Mouse (Mus musculus) stomach, postnatal 0 days (tissue): ENCODE results near the gene Gpsm2. TPM values are rescaled to one million over a fixed set of nuclear protein-coding genes. Genes with fewer than 3 reads are reported as not detected.
A peak's percentile ranks its signal among the peaks of the same experiment; 100 is the strongest.

Source experiments
- ATAC-seq: fragments of 200-750 bp; cut with Nextera tagmentation; 2 replicates; pipeline ENCODE4 v1.8.0; 2017; ENCODE audit not compliant: low FRiP score, low TSS enrichment
- DNase-seq: peaks from one replicate; pipeline ENCODE4 v3.0.0-alpha.2; 2016; ENCODE audit warnings: low spot score
- H3K27ac ChIP-seq: fragments of 300-500 bp; sonication (generic); replicated peaks from 2 replicates; pipeline ENCODE4 v1.5.1; 2014; ENCODE audit warnings: mild to moderate bottlenecking, control low read depth
- H3K27me3 ChIP-seq: fragments of 300-500 bp; sonication (generic); 2 replicates; pipeline ENCODE4 v1.6.1; 2014; ENCODE audit warnings: low read length; ENCODE audit not compliant: control insufficient read depth, insufficient read depth
- H3K36me3 ChIP-seq: fragments of 300-500 bp; sonication (generic); 2 replicates; pipeline ENCODE4 v1.6.1; 2014; ENCODE audit warnings: low read length, mixed read lengths; ENCODE audit not compliant: control insufficient read depth, insufficient read depth
- H3K4me1 ChIP-seq: fragments of 300-500 bp; sonication (generic); replicated peaks from 2 replicates; pipeline ENCODE4 v1.6.1; 2014; ENCODE audit warnings: antibody characterized with exemption; ENCODE audit not compliant: control insufficient read depth, insufficient read depth
- H3K4me2 ChIP-seq: fragments of 300-500 bp; sonication (generic); replicated peaks from 2 replicates; pipeline ENCODE4 v1.6.1; 2014; ENCODE audit warnings: low read depth, mild to moderate bottlenecking, control low read depth, moderate library complexity
- H3K4me3 ChIP-seq: fragments of 300-500 bp; sonication (generic); 2 replicates; pipeline ENCODE4 v1.5.1; 2014; ENCODE audit warnings: low read depth, low read length, control low read depth
- H3K9ac ChIP-seq: fragments of 300-500 bp; sonication (generic); 2 replicates; pipeline ENCODE4 v1.6.1; 2014; ENCODE audit warnings: mild to moderate bottlenecking, low read length, control low read depth, mixed read lengths
- H3K9me3 ChIP-seq: fragments of 300-500 bp; sonication (generic); 2 replicates; pipeline ENCODE4 v1.6.1; 2016; ENCODE audit warnings: low read length; ENCODE audit not compliant: control insufficient read depth
- CTCF ChIP-seq: IDR thresholded peaks from 2 replicates; pipeline ENCODE4 v1.5.1; 2016; ENCODE audit warnings: antibody characterized with exemption, low read depth, mild to moderate bottlenecking, moderate library complexity
- EP300 ChIP-seq: optimal IDR thresholded peaks from 2 replicates; pipeline ENCODE3; 2016; ENCODE audit warnings: antibody characterized with exemption
- WGBS: fragments of 180-500 bp; shearing (Covaris S2); extraction: QIAGEN DNeasy Blood & Tissue Kit; methylation state at CpG from one replicate; pipeline ENCODE4 v1.1.7; 2014; 5-methylcytosine and 5-hydroxymethylcytosine counted together
- polyA plus RNA-seq: library from polyadenylated mRNA; unstranded; fragments of >200 nt; fragmentation: Nextera tagmentation; extraction: Ambion mirVana; gene quantifications from 2 replicates; pipeline ENCODE4 v1.2.1, GENCODE M21; 2015

Gpsm2 gene
- polyA plus RNA-seq, 1 experiment from 2014 or later, result 31.1 TPM

DNA sequence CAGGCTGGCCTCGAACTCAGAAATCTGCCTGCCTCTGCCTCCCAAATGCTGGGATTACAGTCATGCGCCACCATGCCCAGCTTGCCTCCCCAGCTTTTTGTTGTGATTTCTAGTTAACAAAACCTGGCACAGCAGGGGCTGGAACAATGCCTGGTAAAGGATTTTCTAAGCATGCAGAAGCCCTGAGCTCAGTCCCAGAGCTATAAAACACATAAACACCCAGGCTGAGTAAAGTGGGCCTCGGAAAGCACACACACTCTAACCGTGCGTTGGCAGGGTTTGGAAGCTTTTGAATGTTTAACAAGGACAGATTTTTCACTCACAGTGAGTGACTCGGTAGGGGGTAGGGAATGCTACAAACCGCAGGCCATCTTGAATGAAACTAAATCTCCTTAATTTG is 76.1 kb downstream of the Gpsm2 start:
- 0 out of 2 replicates have a peak, but pooled peaks cover 4% of the 10 kb centered on the region for H3K36me3 ChIP-seq
- H3K27me3 ChIP-seq, result no peaks in the 10 kb centered on the region
- ATAC-seq, result no peak
- no peak overlapping the region for H3K9ac ChIP-seq
- no peak overlapping the region for H3K27ac ChIP-seq
- H3K4me3 ChIP-seq, result no peak overlapping the region
- no peak for TF ChIP-seq CTCF
- no peak for TF ChIP-seq EP300
- 52% methylated on average over 7 of the region's 7 CpGs for WGBS
- no peaks in the 10 kb centered on the region for H3K4me1 ChIP-seq
- no peak overlapping the region for H3K4me2 ChIP-seq
- no peaks in the 10 kb centered on the region for H3K9me3 ChIP-seq
- DNase-seq, result no peak

DNA sequence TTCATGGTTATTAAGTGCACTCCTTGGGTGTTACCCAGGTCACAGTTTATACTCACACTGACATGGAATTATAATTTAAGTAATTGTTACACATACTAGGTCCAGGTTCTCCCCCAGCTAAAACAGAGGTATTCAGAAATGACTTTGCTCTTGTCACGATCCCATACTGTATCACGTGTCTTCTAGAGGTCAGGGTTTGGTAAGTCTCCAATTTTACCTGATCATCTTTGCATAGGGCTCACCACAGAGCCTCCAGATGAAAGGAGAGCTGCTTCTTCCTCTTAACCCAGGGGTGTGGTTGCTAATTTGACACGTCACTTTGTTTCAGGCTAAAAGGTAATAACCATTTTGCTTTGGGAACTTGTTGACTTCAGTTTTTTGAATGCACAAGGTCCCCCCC is 77.3 kb downstream of the Gpsm2 start:
- Histone ChIP-seq H3K9ac (no peak overlapping the region), H3K36me3 (0 out of 2 replicates have a peak, but pooled peaks cover 4% of the 10 kb centered on the region), H3K4me1 (no peaks in the 10 kb centered on the region), H3K27ac (no peak overlapping the region), H3K27me3 (no peaks in the 10 kb centered on the region), H3K4me3 (no peak overlapping the region), H3K4me2 (no peak overlapping the region), H3K9me3 (no peaks in the 10 kb centered on the region)
- DNase-seq, result no peak
- no peak for ATAC-seq
- TF ChIP-seq CTCF (no peak), EP300 (no peak)
- WGBS, result 92% methylated on average over 3 of the region's 3 CpGs

DNA sequence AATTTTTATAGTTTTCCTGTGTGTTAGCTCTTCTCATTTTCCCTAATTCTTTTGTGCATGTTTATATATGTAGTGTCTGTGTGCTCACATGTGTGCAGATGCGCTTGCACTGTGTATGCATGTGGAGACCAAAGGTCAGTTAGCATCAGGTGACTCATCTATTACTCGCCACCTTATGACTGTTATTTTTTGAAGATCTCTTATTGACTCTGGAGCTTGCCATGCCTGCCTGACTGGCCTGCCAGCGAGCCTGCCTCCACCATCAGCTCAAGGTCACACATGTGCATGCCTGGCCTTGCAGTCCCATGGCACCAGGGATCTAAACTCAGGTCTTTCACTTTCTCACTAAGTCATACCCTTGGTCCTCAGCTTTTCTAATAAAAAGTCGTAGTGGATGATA is 81.1 kb downstream of the Gpsm2 start:
- no peak overlapping the region for H3K27ac ChIP-seq
- peak; percentile 82 for ATAC-seq
- 62% methylated on average over 4 of the region's 4 CpGs for WGBS
- H3K4me3 ChIP-seq, result no peak overlapping the region
- no peak overlapping the region for H3K4me2 ChIP-seq
- no peaks in the 10 kb centered on the region for H3K27me3 ChIP-seq
- no peak for TF ChIP-seq CTCF
- peak; percentile 27 for DNase-seq
- H3K9ac ChIP-seq, result no peak overlapping the region
- no peaks in the 10 kb centered on the region for H3K4me1 ChIP-seq
- H3K9me3 ChIP-seq, result no peaks in the 10 kb centered on the region
- H3K36me3 ChIP-seq, result 0 out of 2 replicates have a peak, but pooled peaks cover 4% of the 10 kb centered on the region

DNA sequence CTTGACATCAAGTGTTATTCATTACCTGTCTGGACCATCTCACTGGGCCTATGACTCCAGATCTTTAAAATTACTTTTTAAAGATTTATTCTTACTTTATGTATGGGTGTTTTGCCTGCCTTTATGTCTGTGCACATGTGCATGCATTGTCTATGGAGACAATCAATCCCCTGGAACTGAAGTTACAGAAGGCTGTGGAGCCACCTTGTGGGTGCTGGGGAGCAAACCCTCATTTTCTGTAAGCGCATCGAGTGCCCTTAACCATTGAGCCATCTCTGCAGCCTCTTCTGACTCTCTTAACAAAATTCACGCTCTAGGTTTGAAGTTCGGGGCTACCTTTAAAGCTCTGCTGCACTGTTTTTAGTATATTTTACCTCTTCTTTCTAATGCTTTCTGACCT is 82.7 kb downstream of the Gpsm2 start:
- Histone ChIP-seq H3K9ac (no peak overlapping the region), H3K4me3 (no peak overlapping the region), H3K27ac (no peak overlapping the region), H3K4me1 (no peaks in the 10 kb centered on the region), H3K9me3 (no peaks in the 10 kb centered on the region), H3K27me3 (no peaks in the 10 kb centered on the region), H3K36me3 (0 out of 2 replicates have a peak, but pooled peaks cover 2% of the 10 kb centered on the region), H3K4me2 (no peak overlapping the region)
- ATAC-seq (no peak), DNase-seq (no peak)
- no peak for TF ChIP-seq EP300
- peak; percentile 64 for TF ChIP-seq CTCF
- WGBS, result 68% methylated on average over 4 of the region's 4 CpGs

DNA sequence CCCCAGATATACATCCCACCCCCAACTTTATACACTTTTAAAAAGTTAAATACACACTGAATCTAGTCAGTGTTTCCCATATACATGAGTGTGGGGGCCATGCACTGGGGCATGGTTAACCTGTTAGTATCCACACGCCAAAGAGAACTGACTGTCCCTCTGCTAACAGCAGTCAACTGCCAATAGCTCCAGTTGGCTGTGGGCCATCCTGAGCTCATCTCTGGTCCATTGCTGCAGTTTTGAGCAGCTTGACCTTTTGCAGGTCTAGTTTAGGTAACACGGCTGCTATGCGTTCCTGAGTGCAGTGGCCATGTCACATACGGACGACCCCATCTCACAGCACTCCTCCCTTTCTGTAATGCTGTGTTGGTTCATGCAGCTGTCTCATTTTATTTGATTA is 87.3 kb downstream of the Gpsm2 start:
- DNase-seq (no peak), ATAC-seq (no peak)
- 74% methylated on average over 5 of the region's 5 CpGs for WGBS
- no peak overlapping the region for H3K27ac ChIP-seq
- no peaks in the 10 kb centered on the region for H3K4me1 ChIP-seq
- H3K4me3 ChIP-seq, result no peak overlapping the region
- H3K4me2 ChIP-seq, result no peak overlapping the region
- no peak overlapping the region for H3K9ac ChIP-seq
- H3K9me3 ChIP-seq, result no peaks in the 10 kb centered on the region
- no peaks in the 10 kb centered on the region for H3K27me3 ChIP-seq
- no peaks in the 10 kb centered on the region; the same call in 1 of the 2 replicates for H3K36me3 ChIP-seq
- TF ChIP-seq EP300, result no peak
- TF ChIP-seq CTCF, result no peak

Other genes with a start within 250 kb of the Gpsm2 start
- 0.34 TPM in 1 of 2 replicates, not detected in the other for gene 1700013F07Rik, start 188.2 kb downstream of the Gpsm2 start, polyA plus RNA-seq
- gene 5330417C22Rik, start 185.8 kb downstream of the Gpsm2 start, polyA plus RNA-seq, result 30.8 and 32.0 TPM in 2 replicates
- gene Tmem167b, start 159.8 kb downstream of the Gpsm2 start, polyA plus RNA-seq, result 29.9 and 33.0 TPM in 2 replicates
- 40.0 and 42.2 TPM in 2 replicates for gene Taf13, start 150.6 kb downstream of the Gpsm2 start, polyA plus RNA-seq
- gene Wdr47, start 131.0 kb downstream of the Gpsm2 start, polyA plus RNA-seq, result 5.3 and 5.7 TPM in 2 replicates
- gene Clcc1, start 68.4 kb downstream of the Gpsm2 start, polyA plus RNA-seq, result 53.8 and 60.9 TPM in 2 replicates
- gene Aknad1, start 17.3 kb upstream of the Gpsm2 start, polyA plus RNA-seq, result 0.30 and 0.85 TPM in 2 replicates
- 38.6 and 39.3 TPM in 2 replicates for gene Stxbp3, start 118.2 kb upstream of the Gpsm2 start, polyA plus RNA-seq
- gene Fndc7, start 167.7 kb upstream of the Gpsm2 start, polyA plus RNA-seq, result 0.28 and 0.67 TPM in 2 replicates
- gene Prpf38b, start 189.4 kb upstream of the Gpsm2 start, polyA plus RNA-seq, result 26.1 and 31.1 TPM in 2 replicates
- gene Henmt1, start 217.6 kb upstream of the Gpsm2 start, polyA plus RNA-seq, result 0.15 and 0.25 TPM in 2 replicates
- not detected in 2 replicates for gene Gm9857, start 218.1 kb upstream of the Gpsm2 start, polyA plus RNA-seq